Mouse (Mus musculus): ENCODE data around the gene Arpp21.

DNA sequence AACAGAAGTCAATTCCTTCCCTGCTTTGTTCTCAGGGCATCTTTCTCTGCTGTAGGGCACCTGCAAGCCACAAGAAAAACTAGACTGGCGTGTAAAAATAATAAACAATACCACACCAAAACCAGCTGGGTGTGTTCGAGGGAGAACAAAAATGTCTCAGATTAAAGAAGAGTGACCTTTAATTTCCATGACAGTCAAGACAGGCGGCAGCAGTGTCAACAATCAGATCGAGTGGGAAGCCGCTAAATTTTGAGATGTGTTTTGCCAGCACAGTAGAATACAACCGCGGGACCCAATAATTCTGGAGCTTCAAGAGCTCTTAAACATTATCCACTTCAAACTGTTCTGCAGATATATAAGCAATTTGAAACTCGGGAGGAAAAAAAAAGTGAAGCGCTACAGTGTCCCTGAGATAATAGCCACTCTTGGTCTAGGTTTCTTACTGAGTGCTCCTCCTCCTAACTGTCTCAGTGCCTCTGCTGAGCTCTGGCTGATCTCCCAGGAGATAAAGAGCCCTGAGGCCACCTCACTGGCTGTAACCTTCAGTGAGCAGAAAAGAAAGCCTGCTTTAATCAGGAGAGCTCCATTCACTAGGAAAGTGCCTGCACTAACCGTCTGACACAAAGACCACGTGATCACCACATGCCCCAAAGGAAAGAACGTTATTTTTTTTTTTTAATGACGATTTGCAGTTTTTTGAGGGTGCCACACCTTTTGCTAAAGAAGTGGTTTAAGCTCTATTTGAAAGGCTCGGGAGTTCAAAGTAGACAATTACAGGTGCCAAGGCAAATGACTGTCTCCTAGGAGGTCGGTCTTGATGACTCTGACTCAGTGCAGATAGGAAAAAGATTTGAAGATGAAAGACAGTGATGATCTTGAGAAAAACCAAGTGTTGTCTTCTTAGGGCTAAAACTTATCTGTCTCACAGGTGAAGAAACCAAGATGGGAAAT is 61.1 kb downstream of the Arpp21 start:
- TF ChIP-seq POLR2A (IDR thresholded peaks at IDR 0.05; ENCODE audit: insufficient read depth, low read depth, low read length) (no peak), CTCF (IDR thresholded peaks at IDR 0.05) (no peak)

All from heart, adult 2 months (tissue).